Mouse (Mus musculus) 3T3-L1 (cell line): ENCODE results near the gene Shkbp1.

ENCODE experiments used
- DNase-seq: peaks from one replicate; pipeline ENCODE4 v3.0.0-alpha.2; 2015; ENCODE audit warnings: low read depth, low spot score

The Shkbp1 gene

DNA sequence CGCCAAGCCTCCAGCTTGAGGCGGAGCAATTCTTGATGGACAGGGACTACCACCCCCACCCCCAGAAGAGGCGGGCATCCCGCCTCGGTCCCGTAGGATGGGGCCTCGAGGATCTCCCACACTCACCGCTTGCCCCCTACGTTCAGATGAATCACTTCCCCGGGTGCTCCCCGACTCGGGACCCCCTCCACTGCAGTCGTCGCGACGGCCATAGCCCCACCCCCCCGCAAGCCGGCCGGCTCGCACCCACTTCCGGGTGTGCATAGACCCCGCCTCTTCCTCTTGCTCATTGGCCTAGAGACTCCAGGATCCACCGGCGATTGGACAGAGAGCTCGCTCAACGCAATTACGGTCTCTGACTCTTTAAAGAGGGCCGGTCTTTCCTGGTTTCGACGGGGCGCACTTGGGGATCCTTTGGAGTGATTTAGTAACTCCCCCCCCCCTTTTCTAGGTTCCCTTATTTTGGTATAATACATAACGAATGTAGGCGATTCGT lies at the start of gene Shkbp1:
Shkbp1 (minus strand) TSS at position 275 of the 496 bp plus-strand sequence.
- DNase-seq: peak; percentile 89

DNA sequence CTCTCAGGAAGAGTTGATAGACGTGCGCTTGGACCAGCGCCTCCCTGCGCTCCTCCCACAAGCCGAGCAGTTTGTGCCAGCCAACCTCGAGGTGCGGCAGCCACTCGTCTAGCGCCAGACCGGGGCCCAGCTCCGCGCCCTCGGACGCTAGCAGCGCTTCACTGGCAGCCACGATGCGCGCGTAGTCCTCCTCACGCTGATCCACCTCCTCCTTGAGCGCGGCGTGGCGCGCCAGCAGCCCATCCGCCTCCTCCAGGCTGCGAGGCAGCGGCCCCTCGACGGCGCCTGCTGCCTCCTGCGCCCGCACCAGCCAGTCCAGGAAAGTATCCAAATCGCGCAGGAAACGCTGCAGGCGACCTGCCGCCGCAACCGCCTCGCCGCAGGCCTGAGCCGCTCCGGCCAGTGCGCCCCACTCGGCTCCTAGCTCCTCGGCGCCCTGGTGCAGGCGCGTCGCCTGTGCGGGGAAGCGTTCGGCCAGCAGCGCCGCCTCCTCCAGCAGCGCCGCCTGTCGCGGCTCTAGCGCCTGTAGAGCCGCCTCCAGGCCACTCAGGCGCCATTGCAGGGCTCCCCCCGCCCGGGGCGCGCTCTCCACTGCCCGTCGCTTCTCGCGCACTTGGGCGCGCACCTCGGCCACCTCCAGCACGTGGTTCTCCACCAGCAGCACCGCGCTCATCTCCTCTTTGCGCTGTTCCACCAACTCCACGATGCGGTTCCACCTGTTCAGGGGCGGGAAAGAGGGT lies 48.6 kb upstream of the Shkbp1 start:
- DNase-seq: no peak

DNA sequence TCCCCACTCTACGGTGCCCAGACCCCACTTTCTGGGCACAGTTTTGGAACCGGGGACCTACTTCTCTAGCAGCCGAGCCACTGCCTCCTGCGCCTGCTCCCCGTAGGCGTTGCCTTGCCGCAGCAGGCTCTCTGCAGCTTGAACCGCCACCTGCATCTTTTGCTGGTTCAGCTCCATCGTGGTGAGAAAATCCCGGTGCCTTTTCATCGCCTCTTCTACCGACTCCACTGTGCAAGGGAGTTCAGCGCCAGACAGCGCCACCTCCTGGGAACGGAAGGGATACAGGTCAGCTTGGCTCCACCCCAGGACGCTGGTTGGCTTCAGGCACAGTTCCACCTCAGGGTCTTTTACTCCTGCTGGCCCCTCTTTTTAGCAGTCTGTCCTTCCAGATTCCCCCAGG lies 46.9 kb upstream of the Shkbp1 start:
- DNase-seq: no peak

DNA sequence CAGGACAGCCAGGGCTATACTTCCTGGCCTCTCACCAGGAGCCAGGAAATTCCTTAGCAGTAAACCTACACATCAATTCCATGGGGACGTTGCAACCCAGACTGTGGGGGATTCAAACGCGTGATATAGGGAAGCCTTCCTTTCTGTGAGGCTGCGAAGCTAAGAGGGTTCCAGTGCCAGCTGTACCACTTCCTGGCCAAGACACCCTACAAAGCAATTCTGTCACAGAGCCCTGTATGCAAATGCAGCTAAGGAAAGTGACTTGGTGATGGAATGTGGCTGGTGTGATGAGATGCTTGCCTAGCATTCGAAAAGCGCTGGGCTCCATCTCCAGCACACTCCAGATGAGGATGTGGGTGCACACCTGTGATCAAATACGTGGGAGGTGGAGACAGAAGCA lies 44.7 kb upstream of the Shkbp1 start:
- no peak for DNase-seq

DNA sequence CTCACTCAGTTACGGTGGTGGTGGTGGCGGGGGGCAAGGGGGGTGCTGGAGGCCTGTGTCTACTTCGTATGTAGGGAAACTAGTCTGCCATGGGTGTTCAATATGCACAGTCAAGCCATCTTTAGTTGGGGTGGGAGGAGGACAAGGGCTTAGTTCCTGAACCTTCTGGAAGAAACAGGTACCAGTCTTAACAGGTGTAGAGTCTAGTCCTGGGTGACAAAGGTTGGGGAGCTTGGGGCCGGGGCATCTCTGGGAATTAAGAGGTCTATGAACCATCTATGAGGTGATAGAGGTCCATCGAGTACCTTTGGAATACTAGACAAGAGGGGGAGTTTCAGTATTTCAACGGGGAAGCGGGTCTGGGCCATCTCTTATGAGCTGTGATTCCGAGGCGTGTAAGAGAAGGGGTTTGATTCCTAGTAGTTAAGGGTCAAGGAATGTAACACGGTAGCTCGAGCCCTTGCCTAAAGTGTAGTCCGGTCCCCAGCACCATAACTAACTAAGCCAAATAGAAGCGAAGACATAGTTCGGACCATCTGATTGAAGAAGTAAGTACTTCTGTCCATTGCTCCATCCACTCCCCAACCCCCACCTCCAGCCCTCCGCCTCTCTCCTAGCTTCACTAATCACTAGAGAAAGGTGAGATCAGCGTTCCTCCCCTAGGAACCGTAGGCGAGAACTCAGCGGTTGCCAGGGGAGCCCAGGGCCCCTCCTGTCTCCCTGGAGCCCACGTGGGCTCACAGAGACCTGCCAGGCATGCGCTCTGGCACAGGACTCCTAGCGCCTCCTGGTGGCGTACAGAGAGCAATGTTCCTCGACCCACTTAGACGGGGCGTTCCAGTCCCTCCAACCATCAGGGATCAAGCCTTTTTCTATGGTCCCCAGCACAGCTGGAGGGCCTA lies 41.5 kb upstream of the Shkbp1 start:
- DNase-seq: peak; percentile 35

DNA sequence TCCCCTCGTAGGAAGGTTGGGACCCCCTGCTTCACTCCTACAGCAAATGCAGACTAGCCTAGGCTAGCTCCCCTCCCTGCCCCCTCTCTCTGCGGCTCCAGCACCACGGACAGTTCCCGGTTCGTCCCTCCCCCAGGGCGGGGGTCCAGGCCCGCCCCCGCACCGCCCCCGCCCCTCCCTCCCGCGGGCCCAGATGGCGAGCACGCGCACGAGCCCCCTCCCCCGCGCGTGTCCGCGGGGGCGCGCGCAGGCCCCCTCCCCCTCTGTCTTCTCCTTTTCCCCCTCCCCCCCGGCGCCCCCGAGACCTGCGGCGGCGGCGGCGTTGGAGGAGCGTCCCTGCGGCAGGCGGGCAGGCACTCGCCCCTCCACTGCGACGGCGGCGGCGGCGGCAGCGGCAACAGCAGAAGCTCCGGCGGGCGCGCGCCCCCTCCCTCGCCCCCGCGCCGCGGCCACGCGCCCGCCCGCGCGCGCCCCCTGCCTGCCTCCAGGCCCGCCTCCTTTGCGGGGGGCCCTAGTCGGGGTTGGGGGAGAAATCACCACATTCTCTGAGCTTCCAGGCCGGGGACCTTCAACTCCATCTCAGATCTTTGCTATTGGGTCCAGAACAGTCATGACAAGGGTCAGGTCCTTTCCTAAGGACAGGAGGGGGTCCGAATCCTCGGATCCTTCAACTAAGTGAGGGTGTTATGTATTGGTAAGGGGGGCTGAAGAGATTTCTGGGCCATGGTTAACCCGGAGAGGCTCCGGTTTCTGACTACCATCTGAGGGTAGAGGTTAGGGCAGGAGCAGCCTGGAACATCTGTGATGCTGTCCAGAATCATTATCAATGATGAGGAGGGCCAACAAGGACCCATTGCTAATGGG lies 40.6 kb upstream of the Shkbp1 start:
- DNase-seq: no peak

DNA sequence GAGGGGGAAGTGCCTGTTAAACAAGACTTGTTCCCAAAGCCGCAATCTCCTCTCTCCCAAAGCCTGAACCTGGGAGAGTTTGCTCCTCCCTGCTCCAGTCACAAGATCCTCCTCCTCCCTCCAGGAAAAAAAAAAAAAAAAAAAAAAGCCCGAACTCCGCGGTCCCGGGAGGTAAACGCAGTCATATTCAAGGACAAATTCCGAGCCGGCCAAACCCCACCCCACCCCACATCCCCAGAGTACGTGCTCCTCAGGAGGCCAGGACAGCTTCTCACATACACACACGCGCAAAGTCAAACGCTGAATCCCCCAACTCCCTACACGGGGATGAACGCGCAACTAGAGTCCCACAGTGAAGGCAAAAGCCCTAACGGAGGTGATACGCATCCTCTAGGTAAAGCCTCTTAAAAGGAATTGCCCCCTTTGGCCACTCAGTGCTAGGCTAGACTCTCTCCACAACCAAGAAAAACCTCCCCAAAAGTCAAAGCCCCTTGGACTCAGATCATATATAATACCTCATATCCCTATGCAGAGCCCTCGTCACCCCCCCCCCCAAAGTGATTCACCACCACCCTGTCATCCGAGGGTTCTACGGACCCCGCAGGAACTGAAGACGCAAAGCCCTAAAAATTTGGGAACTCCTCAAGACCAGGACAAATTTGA lies 39.8 kb upstream of the Shkbp1 start:
- no peak for DNase-seq

DNA sequence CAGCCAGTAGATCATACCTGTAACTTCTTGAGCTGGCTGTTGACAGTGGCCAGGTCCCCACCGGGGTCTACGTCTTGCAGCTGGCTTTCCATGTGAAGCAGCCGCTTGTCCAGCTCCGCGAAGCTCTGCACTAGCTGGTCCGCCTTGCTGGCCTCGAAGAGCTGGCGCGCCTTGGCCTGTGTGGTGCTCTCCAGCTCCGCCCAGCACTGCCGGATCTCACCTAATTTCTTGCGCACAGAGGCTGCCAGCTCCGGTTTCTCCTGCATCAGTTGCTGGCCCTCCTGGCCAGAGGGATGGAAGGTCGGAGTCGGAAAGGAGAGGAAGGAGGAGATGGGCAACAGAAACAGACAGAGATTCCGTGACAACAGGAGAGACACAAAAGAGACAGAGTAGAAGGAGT lies 35.6 kb upstream of the Shkbp1 start:
- DNase-seq: no peak

DNA sequence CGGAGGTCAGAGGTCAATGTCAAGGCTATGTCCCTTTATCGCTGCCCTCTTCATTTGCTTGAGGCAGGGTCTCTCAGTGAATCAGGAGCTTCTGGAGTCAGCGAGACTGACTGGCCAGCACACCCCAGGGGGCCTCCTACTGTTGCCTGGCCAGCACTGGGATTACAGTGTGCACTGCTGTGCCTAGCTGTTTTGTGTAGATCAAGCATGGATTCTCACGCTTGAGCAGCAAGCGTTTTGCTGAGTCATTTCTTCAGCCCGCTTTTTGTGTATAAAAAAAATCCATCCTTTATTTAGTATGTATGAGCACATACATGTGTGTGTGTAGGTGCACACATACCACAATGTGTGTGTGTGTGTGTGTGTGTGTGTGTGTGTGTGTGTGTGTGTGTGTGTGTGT lies 33.4 kb upstream of the Shkbp1 start:
- DNase-seq: no peak

DNA sequence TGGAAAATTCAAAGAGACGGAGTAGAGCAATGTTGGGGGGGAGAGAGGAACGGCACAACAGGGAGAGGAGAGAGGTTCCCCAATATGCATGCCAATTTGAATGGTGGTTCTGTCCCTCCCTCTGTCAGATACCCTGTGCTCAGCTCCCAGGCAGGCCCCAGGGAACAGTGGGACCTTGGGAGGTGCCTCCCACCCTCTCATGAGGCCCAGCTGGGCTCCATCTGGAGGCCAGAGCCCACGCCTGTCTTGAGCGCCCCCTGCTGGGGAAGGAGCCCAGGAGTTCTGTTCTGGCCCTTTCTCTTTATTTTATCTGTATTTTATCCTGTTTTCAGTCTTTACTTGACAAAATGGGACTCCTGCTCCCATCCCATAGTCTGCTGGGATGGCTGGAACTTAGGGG lies 28.9 kb upstream of the Shkbp1 start:
- DNase-seq: peak; percentile 48

DNA sequence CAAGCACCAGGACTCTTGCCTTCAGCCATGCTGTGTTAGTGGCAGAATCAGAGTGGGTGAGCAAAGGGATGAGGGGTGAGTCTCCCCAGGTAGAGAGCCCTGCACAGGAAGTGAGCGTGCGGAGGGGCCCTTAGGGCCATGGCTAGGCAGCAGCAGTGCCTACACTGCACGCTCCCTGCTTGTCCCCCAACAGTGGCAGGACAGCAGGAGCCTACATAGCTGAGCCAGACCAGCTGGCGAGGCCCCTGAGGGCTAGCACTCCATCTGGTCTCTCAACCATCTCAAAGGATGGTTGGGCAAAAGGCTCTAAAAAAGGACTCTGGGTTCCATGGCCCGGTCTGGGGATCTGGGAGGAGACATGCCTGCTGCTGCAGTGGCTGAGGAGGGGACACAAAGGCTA lies 28.3 kb upstream of the Shkbp1 start:
- no peak for DNase-seq

DNA sequence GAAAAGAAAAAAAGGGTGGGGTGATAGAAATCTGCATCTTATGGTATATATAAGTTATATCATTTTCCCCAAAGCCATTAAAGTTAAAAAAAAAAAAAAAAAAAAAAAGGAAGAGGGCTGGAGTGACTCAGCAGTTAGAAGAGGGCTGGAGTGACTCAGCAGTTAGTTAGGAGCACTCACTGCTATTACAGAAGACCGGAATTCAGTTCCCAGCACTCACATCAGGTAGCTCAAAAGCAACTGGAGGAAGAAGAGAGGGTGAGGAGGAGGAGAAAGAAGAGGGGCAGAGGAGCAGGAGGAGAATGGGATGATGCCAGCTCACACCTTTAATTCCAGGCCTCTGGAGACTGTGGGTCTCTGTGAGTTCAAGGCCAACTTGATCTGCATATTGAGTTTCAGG lies 27.4 kb upstream of the Shkbp1 start:
- peak; percentile 55 for DNase-seq

DNA sequence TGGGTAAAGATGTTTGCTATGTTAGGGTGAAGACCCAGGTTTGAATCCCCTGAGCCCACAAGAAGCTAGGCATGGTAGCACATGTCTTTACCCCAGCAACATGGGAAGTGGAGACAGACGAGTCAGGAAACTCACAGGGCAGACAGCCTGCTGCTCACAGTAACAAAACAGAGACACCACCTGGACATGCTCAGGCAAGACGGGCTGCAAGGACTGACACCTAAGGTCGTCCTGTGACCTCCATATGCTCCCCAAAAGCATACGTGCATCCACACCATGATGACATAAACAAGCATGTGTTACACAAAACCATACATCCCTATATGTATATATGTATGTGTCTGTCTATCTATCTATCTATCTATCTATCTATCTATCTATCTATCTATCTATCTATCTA lies 25.7 kb upstream of the Shkbp1 start:
- no peak for DNase-seq

DNA sequence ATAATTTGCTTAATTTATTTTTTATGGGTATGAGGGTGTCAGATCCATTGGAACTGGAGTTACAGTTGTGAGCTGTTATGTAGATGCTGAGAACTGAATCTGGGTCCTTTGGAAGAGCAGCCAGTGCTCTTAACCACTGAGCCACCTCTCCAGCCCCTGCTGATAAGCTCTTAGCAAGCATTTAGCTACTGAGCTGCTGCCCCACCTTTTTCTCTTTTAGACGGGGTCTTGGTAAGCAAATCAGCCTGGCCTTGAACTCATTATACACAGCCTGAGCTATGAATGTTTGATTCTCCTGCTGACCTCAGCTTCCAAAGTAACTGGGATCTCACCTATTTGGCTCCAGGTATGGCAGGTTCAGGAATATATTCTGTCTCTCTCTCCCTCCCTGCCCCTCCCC lies 25.2 kb upstream of the Shkbp1 start:
- no peak for DNase-seq

DNA sequence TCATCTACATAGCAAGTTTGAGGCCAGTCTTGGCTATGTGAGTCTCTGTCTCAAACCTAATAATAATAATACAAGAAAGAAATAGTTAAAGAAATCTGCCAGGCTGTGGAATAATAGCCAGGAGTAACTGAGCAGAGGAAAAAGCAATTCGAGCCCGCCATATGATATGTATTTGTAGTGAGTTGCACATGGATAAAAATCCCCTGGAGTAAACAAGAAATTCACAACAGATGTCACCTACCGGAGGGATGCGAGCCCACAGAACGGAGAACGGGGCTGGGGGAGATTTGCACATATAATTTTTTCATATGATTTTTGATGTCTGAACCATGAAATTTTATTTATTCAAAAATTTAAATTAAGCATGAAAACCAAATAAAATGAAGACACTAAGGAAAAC lies 24.0 kb upstream of the Shkbp1 start:
- DNase-seq: no peak

DNA sequence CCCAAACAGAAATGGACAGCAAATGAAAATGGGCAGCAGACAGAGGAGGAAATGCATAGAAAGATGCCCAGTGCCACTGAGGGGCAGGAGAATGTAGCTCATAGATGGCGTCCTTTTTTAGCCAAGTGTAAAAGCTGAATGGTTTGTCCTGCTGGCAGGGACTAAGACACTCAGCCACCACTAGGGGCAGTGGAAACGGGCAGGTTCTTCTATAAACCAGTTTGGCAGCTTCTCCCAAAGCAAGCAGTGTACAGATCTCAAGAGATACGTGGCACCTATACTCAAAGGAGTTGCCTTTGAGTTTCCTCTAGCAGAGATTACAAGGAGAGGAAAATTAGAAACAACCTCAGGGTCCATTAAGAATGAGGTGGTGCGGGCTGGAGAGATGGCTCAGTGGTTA lies 22.6 kb upstream of the Shkbp1 start:
- DNase-seq: peak; percentile 46

DNA sequence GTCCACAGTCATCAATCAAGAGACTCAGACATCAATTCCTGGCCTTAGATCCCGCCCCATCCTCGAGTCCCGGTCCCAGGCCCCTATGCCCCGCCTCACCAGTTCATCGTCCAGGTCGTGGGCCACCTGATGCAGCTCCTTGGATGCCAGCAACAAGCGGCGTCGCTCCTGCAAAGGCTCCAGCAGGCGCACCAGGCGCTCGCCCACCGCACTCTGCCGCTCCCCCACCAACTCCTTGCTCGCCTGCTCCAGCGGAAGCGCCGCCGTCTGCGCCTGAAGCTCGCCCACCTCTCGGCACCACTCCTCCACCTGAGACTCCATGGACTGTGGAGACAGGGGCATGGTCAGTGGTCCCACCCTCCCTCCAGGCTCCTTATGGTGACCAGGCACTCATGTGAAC lies 19.5 kb upstream of the Shkbp1 start:
- DNase-seq: no peak

DNA sequence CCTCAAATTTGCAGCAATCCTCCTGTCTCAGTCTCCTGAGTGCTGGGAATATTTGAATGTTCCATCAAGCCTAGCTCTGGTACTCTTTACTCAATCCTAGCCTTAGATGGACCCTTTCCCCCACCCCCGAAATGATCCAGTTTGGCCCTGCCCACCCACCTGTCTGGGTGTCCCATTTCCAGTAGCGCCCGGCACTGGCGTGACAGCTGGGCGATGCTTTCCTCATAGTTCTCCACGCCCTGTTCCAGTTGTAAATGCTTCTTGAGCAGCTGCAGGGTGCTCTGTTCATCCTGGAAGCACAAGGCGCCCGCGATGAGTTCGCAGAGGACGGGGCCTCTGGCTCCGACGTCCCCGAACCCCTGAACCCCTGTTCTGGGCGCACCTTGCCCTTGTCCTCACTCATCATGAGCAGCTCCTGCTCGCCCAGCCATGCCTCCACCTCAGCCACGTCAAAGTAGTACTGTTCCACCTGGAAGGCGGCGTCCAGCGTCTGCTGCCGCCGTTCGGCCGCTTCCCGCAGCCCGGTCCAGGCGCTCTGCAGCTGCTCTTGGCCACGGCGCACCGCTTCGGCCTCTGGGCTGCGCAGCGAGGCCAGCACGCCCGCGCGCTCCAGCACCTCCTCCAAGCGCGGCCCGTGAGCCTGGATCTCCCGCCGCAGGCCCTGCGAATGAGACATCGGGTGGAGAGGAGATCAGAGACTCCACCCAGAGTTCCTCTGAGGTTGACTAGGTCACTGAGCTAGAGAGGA lies 16.1 kb upstream of the Shkbp1 start:
- DNase-seq: no peak

DNA sequence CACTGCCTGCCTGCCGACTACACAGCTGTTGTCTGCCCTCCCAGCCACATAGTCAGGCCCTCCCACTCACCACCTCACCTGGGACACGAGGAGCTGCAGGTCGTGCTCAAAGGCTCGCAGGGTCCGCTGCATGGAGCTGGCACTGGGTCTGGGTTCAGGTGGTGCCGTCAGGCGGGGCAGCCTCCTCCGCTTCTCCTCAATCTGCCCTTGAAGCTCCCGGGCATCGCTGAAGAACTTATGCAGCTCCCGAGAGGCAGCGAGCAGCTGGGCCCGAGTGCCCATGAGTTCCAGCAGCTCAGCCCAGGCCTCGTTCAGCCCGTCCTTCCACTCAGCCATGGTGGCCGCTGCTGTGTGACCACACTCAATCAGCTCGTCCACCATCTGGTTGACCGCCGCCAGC lies 13.3 kb upstream of the Shkbp1 start:
- no peak for DNase-seq

DNA sequence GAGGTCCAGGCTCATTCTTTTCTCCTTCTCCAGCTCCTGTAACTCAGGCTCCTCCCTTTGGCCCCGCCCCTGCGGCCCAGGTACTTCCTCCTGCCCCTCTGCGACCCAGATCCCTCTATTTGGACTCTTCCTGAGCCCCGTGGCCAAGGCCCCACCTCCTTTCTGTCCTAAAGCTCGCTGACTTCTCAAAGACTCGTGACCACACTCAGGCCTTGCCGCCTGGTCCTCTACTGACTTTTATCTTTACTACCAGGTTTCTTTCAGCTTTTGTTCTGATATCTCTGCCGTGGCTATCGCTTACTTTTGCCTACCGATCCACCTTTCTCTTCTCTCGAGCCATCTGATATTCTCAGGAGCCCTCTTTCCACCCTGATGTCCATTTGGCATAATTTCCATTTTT lies 12.2 kb upstream of the Shkbp1 start:
- no peak for DNase-seq
